Mouse (Mus musculus): ENCODE measurements around the gene Dtnb. TPM values are rescaled to one million over a fixed set of nuclear protein-coding genes. Genes with fewer than 3 reads are reported as not detected.
"Not testable (repeated sequence)": the region's sequence is repeated elsewhere in the genome, so short reads cannot be mapped to it uniquely, and the experiment has no call there.

Gene Dtnb
- 10 to 100 TPM; 38.2 to 41.8 TPM for total RNA-seq (2021)
- long read RNA-seq, experiment 1, partial matches to known transcripts: 2 of 27 reads
- long read RNA-seq, experiment 1, other reads (novel, unspliced or antisense): 20 of 27 reads
- long read RNA-seq, experiment 2, partial matches to known transcripts: 7 of 37 reads
- long read RNA-seq, experiment 2, other reads (novel, unspliced or antisense): 21 of 37 reads

- DNase-seq (ENCODE audit: low spot score in 2 of 2): peak; percentile 56 to 57
These were observed at the start of gene Dtnb for GRCm38 (mm10) chr12:3571787-3572580. Gene Dtnb (plus strand): TSS chr12:3572381.

- no peak for DNase-seq (ENCODE audit: low spot score in 2 of 2)
These were observed 46.6 kb upstream of the Dtnb start for GRCm38 (mm10) chr12:3525536-3525935.

- not testable (repeated sequence) for DNase-seq (ENCODE audit: low spot score in 2 of 2)
These were observed 36.7 kb upstream of the Dtnb start for GRCm38 (mm10) chr12:3535446-3535845.

- DNase-seq (ENCODE audit: low spot score in 2 of 2): no peak
These were observed 34.6 kb upstream of the Dtnb start for GRCm38 (mm10) chr12:3537616-3538015.

GRCm38 (mm10) chr12:3538036-3538435, 34.1 kb upstream of the Dtnb start:
- DNase-seq (ENCODE audit: low spot score in 2 of 2): no peak

GRCm38 (mm10) chr12:3539605-3540004, 32.6 kb upstream of the Dtnb start:
- DNase-seq (ENCODE audit: low spot score in 2 of 2): no peak

GRCm38 (mm10) chr12:3540871-3541270, 31.3 kb upstream of the Dtnb start:
- no peak for DNase-seq (ENCODE audit: low spot score in 2 of 2)

GRCm38 (mm10) chr12:3545451-3545850, 26.7 kb upstream of the Dtnb start:
- DNase-seq (ENCODE audit: low spot score in 2 of 2): no peak

GRCm38 (mm10) chr12:3546121-3546658, 26.0 kb upstream of the Dtnb start:
- DNase-seq (ENCODE audit: low spot score in 2 of 2): no peak

GRCm38 (mm10) chr12:3546781-3547180, 25.4 kb upstream of the Dtnb start:
- no peak for DNase-seq (ENCODE audit: low spot score in 2 of 2)

GRCm38 (mm10) chr12:3547506-3547905, 24.7 kb upstream of the Dtnb start:
- DNase-seq (ENCODE audit: low spot score in 2 of 2): no peak

GRCm38 (mm10) chr12:3547911-3548310, 24.3 kb upstream of the Dtnb start:
- DNase-seq (ENCODE audit: low spot score in 2 of 2): no peak

- no peak for DNase-seq (ENCODE audit: low spot score in 2 of 2)
These were observed 23.5 kb upstream of the Dtnb start for GRCm38 (mm10) chr12:3548582-3549211.

GRCm38 (mm10) chr12:3550280-3550679, 21.9 kb upstream of the Dtnb start:
- DNase-seq (ENCODE audit: low spot score in 2 of 2): peak; percentile 29 to 47

GRCm38 (mm10) chr12:3557414-3558319, 14.5 kb upstream of the Dtnb start:
- DNase-seq (ENCODE audit: low spot score in 2 of 2): no peak

- peak in 1 of 2 experiments; percentile 24 for DNase-seq (ENCODE audit: low spot score in 2 of 2)
These were observed 11.6 kb upstream of the Dtnb start for GRCm38 (mm10) chr12:3560596-3560995.

- no peak for DNase-seq (ENCODE audit: low spot score in 2 of 2)
These were observed 11.1 kb upstream of the Dtnb start for GRCm38 (mm10) chr12:3561032-3561431.

- no peak for DNase-seq (ENCODE audit: low spot score in 2 of 2)
These were observed 9.4 kb upstream of the Dtnb start for GRCm38 (mm10) chr12:3562806-3563205.

GRCm38 (mm10) chr12:3563659-3564058, 8.5 kb upstream of the Dtnb start:
- no peak for DNase-seq (ENCODE audit: low spot score in 2 of 2)

GRCm38 (mm10) chr12:3568461-3568991, 3.7 kb upstream of the Dtnb start:
- no peak for DNase-seq (ENCODE audit: low spot score in 2 of 2)

Measured in adrenal gland, postnatal 4 days (tissue).